Mouse (Mus musculus) T-helper 1 cell (primary cell): ENCODE measurements at regions not wholly inside any gene's neighbourhood (a gene's known extent, or its start where the extent isn't known, plus 50 kb on each side); places are given as distances from the start of the nearest gene placed in this dataset.

Experiments
- in situ Hi-C: fragments of 300-600 bp; cut with MboI, MseI; formaldehyde crosslinking; loops from one replicate; pipeline ENCODE4 v1.15.1; 2025; ENCODE audit warnings: high pct_unique_total_duplicates

DNA sequence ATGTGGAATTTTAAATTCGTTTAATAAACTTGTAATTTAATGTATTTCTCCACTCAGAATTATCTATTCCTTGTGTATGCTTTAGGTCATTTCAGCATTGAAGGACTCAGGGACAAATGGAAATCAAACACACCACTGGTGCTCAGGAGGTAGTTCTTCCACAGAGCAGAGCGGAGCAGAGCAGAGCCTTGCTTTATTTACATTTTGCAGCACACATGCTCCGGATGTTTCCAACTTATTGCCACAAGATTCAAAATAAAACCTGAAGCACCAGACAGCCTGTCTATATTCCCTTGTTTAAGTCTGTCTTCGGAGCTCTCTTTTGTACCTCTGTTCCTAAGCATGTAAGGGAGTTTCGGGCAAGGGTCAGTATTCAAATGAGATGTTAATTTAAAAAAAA is 135.2 kb upstream of the Meis2 start:
- in situ Hi-C loops, result no loop called here

DNA sequence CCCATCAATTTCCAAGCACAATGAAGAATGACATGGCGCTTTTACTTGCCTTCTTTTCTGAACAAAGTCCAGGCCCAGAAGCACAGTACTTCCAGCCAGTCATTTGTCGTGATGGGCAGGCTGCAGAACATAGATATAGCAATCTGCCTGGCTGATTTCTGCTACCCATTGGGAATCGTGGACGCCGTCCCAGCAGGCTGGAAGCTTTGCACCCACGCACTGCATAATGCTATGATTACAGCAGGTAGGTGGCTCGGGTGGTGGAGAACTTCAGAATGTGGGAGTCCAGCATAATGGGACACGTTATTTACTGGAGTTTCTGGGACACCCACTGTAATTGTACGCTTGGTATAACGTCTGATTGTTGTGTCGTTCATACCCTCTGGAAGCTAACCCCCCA is 116.2 kb upstream of the Meis2 start:
- in situ Hi-C loops, result loop anchor here (10.0 kb wide), 1 partner anchor 633 kb away; no protein-coding TSS in a partner anchor

DNA sequence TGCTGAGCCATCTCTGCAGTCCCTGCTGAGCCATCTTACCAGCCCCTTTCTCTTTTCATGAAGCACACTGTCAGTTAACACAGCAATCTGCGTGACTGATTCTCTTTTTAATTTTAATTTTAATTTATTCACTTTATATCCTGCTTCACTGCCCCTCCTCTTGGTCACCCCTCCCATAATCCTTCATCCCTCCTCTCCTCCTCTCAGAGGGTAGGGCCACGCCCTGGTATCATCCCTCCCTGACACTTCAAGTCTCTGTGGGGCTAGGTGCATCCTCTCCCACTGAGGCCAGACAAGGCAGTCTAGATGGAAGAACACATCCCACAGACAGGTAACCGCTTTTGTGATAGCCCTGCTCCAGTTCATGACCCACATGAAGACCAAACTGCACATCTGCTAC is 111.5 kb upstream of the Meis2 start:
- in situ Hi-C loops, result no loop called here

DNA sequence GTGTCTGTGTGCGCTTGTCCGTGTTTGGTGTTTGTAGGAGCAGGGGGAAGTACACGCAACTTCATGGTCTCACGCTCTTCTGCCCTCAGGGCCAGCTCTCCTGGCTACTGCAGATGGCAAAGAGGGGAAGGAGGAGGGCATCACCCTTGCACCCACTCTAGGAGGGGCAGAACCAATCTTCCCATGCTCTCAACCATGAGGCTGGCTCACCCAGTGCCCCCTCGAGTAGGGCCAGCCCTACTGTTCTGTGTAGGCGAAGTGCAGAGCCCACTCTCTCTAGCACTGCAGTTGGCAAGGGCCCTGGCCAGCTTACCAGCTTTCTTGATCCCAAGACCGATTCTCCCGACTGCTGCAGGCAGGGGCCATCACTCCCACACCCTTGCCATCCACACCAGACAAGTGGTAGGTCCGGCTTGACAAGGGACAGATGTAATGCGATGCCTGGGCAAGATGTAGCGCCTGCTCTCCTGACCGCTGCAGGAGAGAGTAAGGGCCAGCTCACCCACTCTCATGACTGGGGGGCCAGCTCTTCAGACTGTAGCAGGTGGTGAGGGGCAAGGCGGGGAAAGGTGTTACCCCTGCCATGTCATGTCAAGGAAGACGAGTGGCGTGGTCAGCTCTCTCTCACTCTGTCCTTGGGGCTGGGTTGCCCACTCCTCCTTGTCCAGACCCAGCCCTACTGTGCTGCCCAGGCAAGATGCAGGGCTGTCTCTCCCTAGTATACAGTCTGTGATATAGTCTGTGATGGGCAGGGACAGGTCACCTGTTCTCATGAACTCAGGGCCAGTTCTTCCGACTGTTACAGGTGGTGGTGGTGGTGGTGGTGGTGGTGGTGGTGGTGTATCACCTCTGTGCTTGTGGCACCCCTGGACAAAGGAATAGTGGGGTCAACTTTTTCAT is 100.5 kb upstream of the Meis2 start:
- in situ Hi-C loops, result no loop called here
